Mouse (Mus musculus) forebrain, embryonic 12.5 days (tissue): ENCODE measurements around the gene Daglb. TPM values are rescaled to one million over a fixed set of nuclear protein-coding genes. Genes with fewer than 3 reads are reported as not detected.

ENCODE experiments used
- ATAC-seq: fragments of 200-750 bp; cut with Nextera tagmentation; 2 replicates; pipeline ENCODE4 v1.8.0; 2017; ENCODE audit warnings: moderate TSS enrichment; ENCODE audit not compliant: low FRiP score
- H3K27ac ChIP-seq: fragments of 300-500 bp; sonication (generic); 2 replicates; pipeline ENCODE4 v1.5.1; 2016; ENCODE audit warnings: mild to moderate bottlenecking
- H3K27me3 ChIP-seq: fragments of 300-500 bp; sonication (generic); 2 replicates; pipeline ENCODE4 v1.6.1; 2016; ENCODE audit warnings: mild to moderate bottlenecking
- H3K36me3 ChIP-seq: fragments of 300-500 bp; sonication (generic); replicated peaks from 2 replicates; pipeline ENCODE4 v1.6.1; 2016; ENCODE audit warnings: mild to moderate bottlenecking
- H3K4me1 ChIP-seq: fragments of 300-500 bp; sonication (generic); 2 replicates; pipeline ENCODE4 v1.6.1; 2016
- H3K4me2 ChIP-seq: fragments of 300-500 bp; sonication (generic); 2 replicates; pipeline ENCODE4 v1.6.1; 2016; ENCODE audit warnings: mild to moderate bottlenecking, moderate library complexity
- H3K4me3 ChIP-seq: fragments of 300-500 bp; sonication (generic); replicated peaks from 2 replicates; pipeline ENCODE4 v1.5.1; 2016; ENCODE audit warnings: mild to moderate bottlenecking
- H3K9ac ChIP-seq: fragments of 300-500 bp; sonication (generic); 2 replicates; pipeline ENCODE4 v1.6.1; 2016; ENCODE audit warnings: mild to moderate bottlenecking
- H3K9me3 ChIP-seq: fragments of 300-500 bp; sonication (generic); 2 replicates; pipeline ENCODE4 v1.6.1; 2016
- WGBS: fragments of 180-500 bp; shearing (Covaris S2); methylation state at CpG from one replicate; pipeline ENCODE4 v1.1.7; 2016; 5-methylcytosine and 5-hydroxymethylcytosine counted together
- polyA plus RNA-seq: library from polyadenylated mRNA; unstranded; fragments of >200 nt; fragmentation: Nextera tagmentation; extraction: Ambion mirVana; gene quantifications from 2 replicates; pipeline ENCODE4 v1.2.1, GENCODE M21; 2016

Daglb gene
- polyA plus RNA-seq, 1 experiment from 2014 or later = 13.0 TPM

DNA sequence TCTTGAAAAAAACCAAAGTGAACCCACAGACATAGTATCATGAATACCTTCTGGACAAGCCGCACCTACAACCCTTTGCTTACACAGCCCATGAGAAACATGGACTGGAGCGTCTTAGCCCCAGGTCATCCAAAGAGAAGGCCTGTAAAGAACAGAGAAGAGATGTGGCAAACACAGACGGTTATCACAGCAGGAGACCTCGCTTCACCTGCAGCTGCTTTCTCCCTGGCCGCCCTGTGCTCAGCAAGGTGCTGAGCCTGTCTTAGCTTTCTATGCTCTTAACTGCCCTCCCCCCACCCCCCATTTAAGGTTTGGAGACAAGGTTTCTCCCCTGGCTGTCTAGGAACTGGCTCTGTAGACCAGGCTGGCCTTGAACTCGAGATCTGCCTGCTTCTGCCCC, 90.8 kb downstream of the Daglb start:
- Histone ChIP-seq H3K4me2 (no peak overlapping the region), H3K4me3 (no peak overlapping the region), H3K4me1 (peaks cover 8% of the 10 kb centered on the region), H3K9ac (no peak overlapping the region), H3K9me3 (no peaks in the 10 kb centered on the region), H3K27ac (no peak overlapping the region), H3K36me3 (peaks cover 15% of the 10 kb centered on the region), H3K27me3 (no peaks in the 10 kb centered on the region)
- 75% methylated on average over 6 of the region's 6 CpGs for WGBS
- no peak for ATAC-seq

Other genes with a start within 250 kb of the Daglb start
- gene Spdye4a, start 237.7 kb upstream of the Daglb start, polyA plus RNA-seq = not detected in 2 replicates
- 28.5 and 29.1 TPM in 2 replicates for gene Zfp12, start 229.4 kb upstream of the Daglb start, polyA plus RNA-seq
- 13.2 and 13.9 TPM in 2 replicates for gene Zfp316, start 194.6 kb upstream of the Daglb start, polyA plus RNA-seq
- gene Zfp853, start 171.0 kb upstream of the Daglb start, polyA plus RNA-seq = 0.09 TPM in 1 of 2 replicates, not detected in the other
- 60.4 and 61.5 TPM in 2 replicates for gene E130309D02Rik, start 149.2 kb upstream of the Daglb start, polyA plus RNA-seq
- gene Zdhhc4, start 135.3 kb upstream of the Daglb start, polyA plus RNA-seq = 73.8 and 78.2 TPM in 2 replicates
- gene Grid2ip, start 107.2 kb upstream of the Daglb start, polyA plus RNA-seq = 0.38 and 0.41 TPM in 2 replicates
- 169 and 173 TPM in 2 replicates for gene Kdelr2, start 60.7 kb upstream of the Daglb start, polyA plus RNA-seq
- gene Rac1, start 63.5 kb downstream of the Daglb start, polyA plus RNA-seq = 377 and 395 TPM in 2 replicates
- gene Cyth3, start 157.9 kb downstream of the Daglb start, polyA plus RNA-seq = 25.7 and 27.8 TPM in 2 replicates